Mouse (Mus musculus) large intestine, adult 2 months (tissue): ENCODE measurements around the gene Hist1h2bq. TPM values are rescaled to one million over a fixed set of nuclear protein-coding genes. Genes with fewer than 3 reads are reported as not detected.

Source experiments
- polyA plus RNA-seq: library from polyadenylated mRNA; depleted of rRNA; stranded (reverse); fragments of >200 nt; gene quantifications from 2 replicates; pipeline ENCODE4 v1.2.3, GENCODE M21; 2012; rRNA removed

Hist1h2bq gene
- polyA plus RNA-seq, 1 experiment: 23.8 TPM

Other genes with a start within 250 kb of the Hist1h2bq start
- gene Olfr1364, start 228.4 kb downstream of the Hist1h2bq start, polyA plus RNA-seq: not detected in 2 replicates
- gene Olfr1362, start 196.2 kb downstream of the Hist1h2bq start, polyA plus RNA-seq: not detected in 2 replicates
- not detected in 2 replicates for gene Olfr11, start 167.7 kb downstream of the Hist1h2bq start, polyA plus RNA-seq
- not detected in 2 replicates for gene Olfr1361, start 146.8 kb downstream of the Hist1h2bq start, polyA plus RNA-seq
- gene Olfr1360, start 132.8 kb downstream of the Hist1h2bq start, polyA plus RNA-seq: not detected in 2 replicates
- not detected in 2 replicates for gene Olfr1359, start 112.1 kb downstream of the Hist1h2bq start, polyA plus RNA-seq
- 14.2 and 16.3 TPM in 2 replicates for gene Hist1h2bl, start 94.1 kb downstream of the Hist1h2bq start, polyA plus RNA-seq
- 23.0 and 39.3 TPM in 2 replicates for gene Hist1h2ai, start 93.8 kb downstream of the Hist1h2bq start, polyA plus RNA-seq
- 33.4 and 59.9 TPM in 2 replicates for gene Hist1h3h, start 92.5 kb downstream of the Hist1h2bq start, polyA plus RNA-seq
- 4.5 and 5.5 TPM in 2 replicates for gene Hist1h2bm, start 88.2 kb downstream of the Hist1h2bq start, polyA plus RNA-seq
- 3.6 and 5.5 TPM in 2 replicates for gene Hist1h4j, start 75.1 kb downstream of the Hist1h2bq start, polyA plus RNA-seq
- 44.1 and 68.7 TPM in 2 replicates for gene Hist1h4k, start 59.7 kb downstream of the Hist1h2bq start, polyA plus RNA-seq
- gene Hist1h2ak, start 56.4 kb downstream of the Hist1h2bq start, polyA plus RNA-seq: 14.9 and 16.4 TPM in 2 replicates
- gene Hist1h2bn, start 56.1 kb downstream of the Hist1h2bq start, polyA plus RNA-seq: 3.5 and 9.7 TPM in 2 replicates
- gene Hist1h1b, start 29.6 kb downstream of the Hist1h2bq start, polyA plus RNA-seq: 4.2 and 4.5 TPM in 2 replicates
- gene Hist1h3i, start 26.8 kb downstream of the Hist1h2bq start, polyA plus RNA-seq: 46.3 and 55.3 TPM in 2 replicates
- 7.4 and 15.3 TPM in 2 replicates for gene Hist1h2an, start 23.0 kb downstream of the Hist1h2bq start, polyA plus RNA-seq
- 2.1 and 5.4 TPM in 2 replicates for gene Hist1h2bp, start 22.7 kb downstream of the Hist1h2bq start, polyA plus RNA-seq
- gene Hist1h2ao, start 268 bp upstream of the Hist1h2bq start, polyA plus RNA-seq: not detected in 2 replicates
- 0.98 TPM in 1 of 2 replicates, not detected in the other for gene Hist1h4m, start 1.5 kb upstream of the Hist1h2bq start, polyA plus RNA-seq
- 38.1 and 56.7 TPM in 2 replicates for gene Hist1h4n, start 22.0 kb upstream of the Hist1h2bq start, polyA plus RNA-seq
- 253 and 504 TPM in 2 replicates for gene Hist1h2ap, start 23.3 kb upstream of the Hist1h2bq start, polyA plus RNA-seq
- gene Hist1h2br, start 23.5 kb upstream of the Hist1h2bq start, polyA plus RNA-seq: 19.9 and 53.9 TPM in 2 replicates
- 0.10 and 0.29 TPM in 2 replicates for gene Zfp184, start 134.9 kb upstream of the Hist1h2bq start, polyA plus RNA-seq
- not detected in 2 replicates for gene Pom121l2, start 171.0 kb upstream of the Hist1h2bq start, polyA plus RNA-seq
- gene Prss16, start 199.5 kb upstream of the Hist1h2bq start, polyA plus RNA-seq: 2.8 and 2.9 TPM in 2 replicates
- gene Hist1h2ah, start 225.4 kb upstream of the Hist1h2bq start, polyA plus RNA-seq: 27.5 and 54.8 TPM in 2 replicates
- 29.1 and 34.6 TPM in 2 replicates for gene Hist1h2bk, start 225.7 kb upstream of the Hist1h2bq start, polyA plus RNA-seq
- 14.9 and 16.6 TPM in 2 replicates for gene Hist1h4i, start 231.2 kb upstream of the Hist1h2bq start, polyA plus RNA-seq
- 8.2 and 10.2 TPM in 2 replicates for gene Hist1h2ag, start 232.7 kb upstream of the Hist1h2bq start, polyA plus RNA-seq
- gene Hist1h2bj, start 233.0 kb upstream of the Hist1h2bq start, polyA plus RNA-seq: 19.3 and 26.1 TPM in 2 replicates